Mouse (Mus musculus): Measurements from ENCODE around the gene Gm12216. TPM values are rescaled to one million over a fixed set of nuclear protein-coding genes. Genes with fewer than 3 reads are reported as not detected.
A peak's percentile ranks its signal among the peaks of the same experiment; 100 is the strongest.

The Gm12216 gene
- total RNA-seq, 1 experiment, result 0.27 TPM

DNA sequence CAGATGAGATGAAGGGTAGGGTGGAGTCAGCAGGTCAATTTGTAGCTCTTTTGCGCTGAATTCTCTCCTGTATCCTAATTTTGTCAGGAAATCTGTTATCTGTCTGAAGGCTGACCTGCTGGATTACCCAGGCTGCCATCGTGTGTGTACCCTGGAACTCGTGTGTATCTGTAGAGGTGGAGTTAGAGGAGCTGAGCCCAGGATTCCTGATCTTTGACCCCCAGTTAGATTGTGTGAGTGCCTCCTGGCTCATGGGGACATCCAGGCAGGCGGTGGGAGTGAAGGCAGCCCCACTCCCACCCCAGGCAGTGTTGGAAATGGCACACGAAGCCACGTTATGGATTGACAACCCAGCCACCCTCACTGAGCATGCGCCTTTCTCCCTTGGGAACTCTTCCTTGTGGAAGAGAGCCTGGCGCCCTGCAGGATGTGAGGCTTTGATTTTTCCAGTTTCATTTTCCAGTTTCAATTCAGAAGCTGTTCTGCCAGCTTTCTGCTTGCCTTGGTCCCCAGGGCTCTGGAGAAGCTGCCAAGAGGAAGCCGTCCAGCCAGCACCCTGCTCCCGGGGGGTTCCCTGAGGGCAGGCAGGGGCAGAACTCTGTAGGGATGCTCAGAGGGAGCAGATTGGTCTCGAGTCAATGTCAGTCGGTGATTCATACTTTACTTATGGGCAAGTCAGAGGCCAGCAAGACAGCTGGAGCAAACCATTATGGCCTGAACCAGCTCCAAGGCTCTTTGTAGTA lies 62.5 kb downstream of the Gm12216 start:
- Histone ChIP-seq H3K36me3 (ENCODE audit: control insufficient read depth, insufficient read depth, low read length, poor library complexity, severe bottlenecking) (no peaks in the 10 kb centered on the region), H3K4me3 (ENCODE audit: insufficient read depth in 1 of 2, low read depth in 1 of 2, low read length in 2 of 2, poor library complexity in 1 of 2, severe bottlenecking in 1 of 2) (no peak overlapping the region), H3K9me3 (ENCODE audit: control insufficient read depth, insufficient read depth, low read depth, low read length) (no peaks in the 10 kb centered on the region), H3K27ac (ENCODE audit: insufficient read depth, low read depth, low read length, poor library complexity, severe bottlenecking) (0 out of 2 replicates have a peak overlapping the region, but pooled peaks have one; percentile 16), H3K4me1 (ENCODE audit: control insufficient read depth in 2 of 2, insufficient read depth in 2 of 2, low read length in 2 of 2, poor library complexity in 1 of 2) (peaks cover 28 to 46% of the 10 kb centered on the region in 2 experiments), H3K9ac (ENCODE audit: insufficient read depth, low read depth, low read length, poor library complexity, severe bottlenecking) (no peak overlapping the region)
- in situ Hi-C loops (cut with MboI; ENCODE audit: low sequenced_read_pairs in 2 of 2, unreplicated experiment in 2 of 2), result no loop called here
- DNase-seq (ENCODE audit: low read depth, low spot score), result no peak
- TF ChIP-seq MAFK (IDR thresholded peaks at IDR 0.05; ENCODE audit: insufficient read depth, low read depth, low read length), result no peak
- TF ChIP-seq CHD2 (IDR thresholded peaks at IDR 0.05; ENCODE audit: low read depth, low read length), result no peak
- no peak for TF ChIP-seq ZNF384 (IDR thresholded peaks at IDR 0.05; ENCODE audit: low read depth, low read length)
- TF ChIP-seq ZC3H11A (IDR thresholded peaks at IDR 0.05; ENCODE audit: borderline replicate concordance, low read depth, low read length), result no peak
- no peak for TF ChIP-seq HCFC1 (IDR thresholded peaks at IDR 0.05; ENCODE audit: borderline replicate concordance, insufficient read depth, low read length)

DNA sequence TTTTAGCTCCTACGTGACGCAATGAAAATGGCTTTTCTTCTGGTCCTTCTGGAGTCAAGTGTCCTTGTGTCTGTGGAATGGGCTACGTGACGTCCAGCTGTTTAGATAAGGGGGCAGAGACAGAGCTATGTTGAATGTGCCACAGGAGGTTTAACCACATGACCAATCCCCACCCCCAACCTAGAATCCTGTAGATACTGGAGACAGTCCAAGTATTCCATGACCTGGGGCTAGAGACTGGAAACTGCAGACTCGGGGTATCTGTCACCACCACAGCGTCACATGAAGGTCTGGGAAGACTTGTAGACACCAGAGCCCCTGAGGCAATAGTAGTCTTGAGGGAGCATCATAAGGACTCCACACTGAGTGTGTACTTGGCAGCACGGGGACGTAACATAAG lies 63.2 kb downstream of the Gm12216 start:
- Histone ChIP-seq H3K4me3 (ENCODE audit: insufficient read depth in 1 of 2, low read depth in 1 of 2, low read length in 2 of 2, poor library complexity in 1 of 2, severe bottlenecking in 1 of 2) (no peak overlapping the region), H3K36me3 (ENCODE audit: control insufficient read depth, insufficient read depth, low read length, poor library complexity, severe bottlenecking) (no peaks in the 10 kb centered on the region), H3K9ac (ENCODE audit: insufficient read depth, low read depth, low read length, poor library complexity, severe bottlenecking) (0 out of 2 replicates have a peak overlapping the region, but pooled peaks have one; percentile 3), H3K27ac (ENCODE audit: insufficient read depth, low read depth, low read length, poor library complexity, severe bottlenecking) (no peak overlapping the region), H3K4me1 (ENCODE audit: control insufficient read depth in 2 of 2, insufficient read depth in 2 of 2, low read length in 2 of 2, poor library complexity in 1 of 2) (peaks cover 25 to 41% of the 10 kb centered on the region in 2 experiments), H3K9me3 (ENCODE audit: control insufficient read depth, insufficient read depth, low read depth, low read length) (no peaks in the 10 kb centered on the region)
- TF ChIP-seq MAFK (IDR thresholded peaks at IDR 0.05; ENCODE audit: insufficient read depth, low read depth, low read length) (no peak), ZC3H11A (IDR thresholded peaks at IDR 0.05; ENCODE audit: borderline replicate concordance, low read depth, low read length) (no peak), CHD2 (IDR thresholded peaks at IDR 0.05; ENCODE audit: low read depth, low read length) (no peak), HCFC1 (IDR thresholded peaks at IDR 0.05; ENCODE audit: borderline replicate concordance, insufficient read depth, low read length) (no peak), ZNF384 (IDR thresholded peaks at IDR 0.05; ENCODE audit: low read depth, low read length) (no peak)
- no peak for DNase-seq (ENCODE audit: low read depth, low spot score)
- in situ Hi-C loops (cut with MboI; ENCODE audit: low sequenced_read_pairs in 2 of 2, unreplicated experiment in 2 of 2), result no loop called here

DNA sequence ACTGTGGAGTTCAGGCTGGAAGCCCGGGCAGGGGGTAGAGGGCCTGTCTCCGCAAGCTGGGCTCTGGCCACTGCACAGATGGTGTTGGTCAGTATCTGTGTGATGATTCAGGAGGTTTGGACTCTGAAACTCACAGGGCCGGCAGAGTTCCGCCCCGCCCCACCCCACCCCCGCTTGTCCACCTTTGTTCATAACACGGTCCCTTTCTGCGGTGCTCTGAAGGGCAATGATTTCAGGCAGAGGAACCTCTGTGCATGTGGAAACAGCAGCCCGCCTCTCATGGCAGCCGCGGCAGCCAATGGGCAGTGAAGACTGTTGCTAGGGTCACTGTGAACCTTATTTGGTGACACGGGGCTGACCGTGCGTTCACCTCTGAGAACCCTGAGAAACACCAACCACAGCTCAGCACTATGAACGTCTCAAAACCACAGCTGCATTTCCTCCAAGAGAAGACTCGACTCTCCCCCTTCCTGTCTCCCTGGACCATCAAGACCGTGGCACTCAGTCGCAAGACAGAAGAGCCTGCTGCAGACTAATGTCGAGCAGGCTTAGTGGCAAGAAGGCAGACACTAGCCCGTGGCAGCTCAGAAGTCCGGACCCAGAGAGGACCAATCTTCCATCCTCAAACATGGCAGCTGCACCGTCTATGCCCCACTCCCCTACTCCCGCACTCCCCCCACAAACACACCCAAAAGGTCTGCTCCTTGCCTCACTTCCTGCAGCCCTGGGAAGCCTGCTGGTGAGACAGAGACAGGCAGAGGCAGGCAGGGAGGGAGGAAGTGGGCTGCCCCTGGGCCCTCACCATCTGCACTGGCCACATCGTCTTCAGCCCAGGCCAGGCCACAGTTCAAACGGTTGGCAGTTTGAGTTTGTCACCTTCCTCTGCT lies 64.1 kb downstream of the Gm12216 start:
- Histone ChIP-seq H3K9ac (ENCODE audit: insufficient read depth, low read depth, low read length, poor library complexity, severe bottlenecking) (peak overlapping the region; percentile 27; the same call in 1 of the 2 replicates), H3K4me1 (ENCODE audit: control insufficient read depth in 2 of 2, insufficient read depth in 2 of 2, low read length in 2 of 2, poor library complexity in 1 of 2) (peaks cover 21 to 36% of the 10 kb centered on the region in 2 experiments), H3K36me3 (ENCODE audit: control insufficient read depth, insufficient read depth, low read length, poor library complexity, severe bottlenecking) (no peaks in the 10 kb centered on the region), H3K4me3 (ENCODE audit: insufficient read depth in 1 of 2, low read depth in 1 of 2, low read length in 2 of 2, poor library complexity in 1 of 2, severe bottlenecking in 1 of 2) (peak overlapping the region; percentile 14 to 24; a peak in 2 of 4 replicates), H3K9me3 (ENCODE audit: control insufficient read depth, insufficient read depth, low read depth, low read length) (no peaks in the 10 kb centered on the region), H3K27ac (ENCODE audit: insufficient read depth, low read depth, low read length, poor library complexity, severe bottlenecking) (no peak overlapping the region)
- TF ChIP-seq MAFK (IDR thresholded peaks at IDR 0.05; ENCODE audit: insufficient read depth, low read depth, low read length) (no peak), ZC3H11A (IDR thresholded peaks at IDR 0.05; ENCODE audit: borderline replicate concordance, low read depth, low read length) (no peak), HCFC1 (IDR thresholded peaks at IDR 0.05; ENCODE audit: borderline replicate concordance, insufficient read depth, low read length) (no peak), ZNF384 (IDR thresholded peaks at IDR 0.05; ENCODE audit: low read depth, low read length) (no peak), CHD2 (IDR thresholded peaks at IDR 0.05; ENCODE audit: low read depth, low read length) (no peak)
- in situ Hi-C loops (cut with MboI; ENCODE audit: low sequenced_read_pairs in 2 of 2, unreplicated experiment in 2 of 2), result no loop called here
- no peak for DNase-seq (ENCODE audit: low read depth, low spot score)

DNA sequence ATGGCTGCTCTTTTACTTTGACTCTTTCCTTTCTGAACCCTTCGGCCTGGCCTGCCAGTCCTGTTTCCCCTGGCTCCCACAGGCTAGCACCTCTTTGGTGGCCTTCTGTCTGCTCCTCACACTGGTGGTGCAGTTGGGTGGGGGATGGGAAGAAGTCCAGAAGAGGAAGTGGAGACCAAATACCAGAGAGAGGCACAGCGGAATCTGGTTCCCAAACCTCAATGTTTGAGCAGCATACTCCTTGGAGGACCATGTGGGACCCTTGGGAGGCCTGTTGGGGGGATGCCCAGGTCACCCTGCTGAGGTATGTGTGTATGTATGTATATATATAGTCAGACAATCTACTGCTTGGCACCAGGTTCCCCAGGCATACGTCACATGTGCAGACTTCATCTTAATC lies 65.0 kb downstream of the Gm12216 start:
- DNase-seq (ENCODE audit: low read depth, low spot score), result no peak
- in situ Hi-C loops (cut with MboI; ENCODE audit: low sequenced_read_pairs in 2 of 2, unreplicated experiment in 2 of 2), result no loop called here
- Histone ChIP-seq H3K4me1 (ENCODE audit: control insufficient read depth in 2 of 2, insufficient read depth in 2 of 2, low read length in 2 of 2, poor library complexity in 1 of 2) (peaks cover 13 to 36% of the 10 kb centered on the region in 2 experiments), H3K36me3 (ENCODE audit: control insufficient read depth, insufficient read depth, low read length, poor library complexity, severe bottlenecking) (no peaks in the 10 kb centered on the region), H3K27ac (ENCODE audit: insufficient read depth, low read depth, low read length, poor library complexity, severe bottlenecking) (no peak overlapping the region; the same call in 1 of the 2 replicates), H3K9me3 (ENCODE audit: control insufficient read depth, insufficient read depth, low read depth, low read length) (no peaks in the 10 kb centered on the region), H3K4me3 (ENCODE audit: insufficient read depth in 1 of 2, low read depth in 1 of 2, low read length in 2 of 2, poor library complexity in 1 of 2, severe bottlenecking in 1 of 2) (no peak overlapping the region), H3K9ac (ENCODE audit: insufficient read depth, low read depth, low read length, poor library complexity, severe bottlenecking) (0 out of 2 replicates have a peak overlapping the region, but pooled peaks have one; percentile 28)
- no peak for TF ChIP-seq ZC3H11A (IDR thresholded peaks at IDR 0.05; ENCODE audit: borderline replicate concordance, low read depth, low read length)
- no peak for TF ChIP-seq CHD2 (IDR thresholded peaks at IDR 0.05; ENCODE audit: low read depth, low read length)
- no peak for TF ChIP-seq HCFC1 (IDR thresholded peaks at IDR 0.05; ENCODE audit: borderline replicate concordance, insufficient read depth, low read length)
- no peak for TF ChIP-seq MAFK (IDR thresholded peaks at IDR 0.05; ENCODE audit: insufficient read depth, low read depth, low read length)
- TF ChIP-seq ZNF384 (IDR thresholded peaks at IDR 0.05; ENCODE audit: low read depth, low read length), result no peak

Measured in ES-E14 (cell line).